Mouse (Mus musculus) heart, embryonic 13.5 days (tissue): ENCODE measurements at regions not wholly inside any gene's neighbourhood (a gene's known extent, or its start where the extent isn't known, plus 50 kb on each side); places are given as distances from the start of the nearest gene placed in this dataset.
A peak's percentile ranks its signal among the peaks of the same experiment; 100 is the strongest.

ENCODE experiments used
- ATAC-seq: fragments of 200-750 bp; cut with Nextera tagmentation; 2 replicates; pipeline ENCODE4 v1.8.0; 2017; ENCODE audit warnings: moderate TSS enrichment; ENCODE audit not compliant: insufficient number of reproducible peaks, low FRiP score, low TSS enrichment; ENCODE audit errors: extremely low read depth
- H3K27ac ChIP-seq: fragments of 300-500 bp; sonication (generic); replicated peaks from 2 replicates; pipeline ENCODE4 v1.5.1; 2015; ENCODE audit warnings: moderate library complexity, mild to moderate bottlenecking, inconsistent platforms
- H3K27me3 ChIP-seq: fragments of 300-500 bp; sonication (generic); replicated peaks from 2 replicates; pipeline ENCODE4 v1.6.1; 2015; ENCODE audit warnings: mild to moderate bottlenecking, inconsistent platforms
- H3K36me3 ChIP-seq: fragments of 300-500 bp; sonication (generic); 2 replicates; pipeline ENCODE4 v1.6.1; 2015; ENCODE audit warnings: mild to moderate bottlenecking, inconsistent platforms
- H3K4me1 ChIP-seq: fragments of 300-500 bp; sonication (generic); 2 replicates; pipeline ENCODE4 v1.6.1; 2015; ENCODE audit warnings: inconsistent platforms
- H3K4me2 ChIP-seq: fragments of 300-500 bp; sonication (generic); 2 replicates; pipeline ENCODE4 v1.6.1; 2015; ENCODE audit warnings: inconsistent platforms, mild to moderate bottlenecking, moderate library complexity
- H3K4me3 ChIP-seq: fragments of 300-500 bp; sonication (generic); 2 replicates; pipeline ENCODE4 v1.5.1; 2015; ENCODE audit warnings: moderate library complexity, mild to moderate bottlenecking, inconsistent platforms
- H3K9ac ChIP-seq: fragments of 300-500 bp; sonication (generic); 2 replicates; pipeline ENCODE4 v1.6.1; 2015; ENCODE audit warnings: inconsistent platforms, mild to moderate bottlenecking, moderate library complexity
- H3K9me3 ChIP-seq: fragments of 300-500 bp; sonication (generic); 2 replicates; pipeline ENCODE4 v1.6.1; 2016; ENCODE audit warnings: inconsistent platforms
- WGBS: fragments of 180-500 bp; shearing (Covaris S2); methylation state at CpG from one replicate; pipeline ENCODE4 v1.1.7; 2015; ENCODE audit warnings: mixed read lengths; 5-methylcytosine and 5-hydroxymethylcytosine counted together

DNA sequence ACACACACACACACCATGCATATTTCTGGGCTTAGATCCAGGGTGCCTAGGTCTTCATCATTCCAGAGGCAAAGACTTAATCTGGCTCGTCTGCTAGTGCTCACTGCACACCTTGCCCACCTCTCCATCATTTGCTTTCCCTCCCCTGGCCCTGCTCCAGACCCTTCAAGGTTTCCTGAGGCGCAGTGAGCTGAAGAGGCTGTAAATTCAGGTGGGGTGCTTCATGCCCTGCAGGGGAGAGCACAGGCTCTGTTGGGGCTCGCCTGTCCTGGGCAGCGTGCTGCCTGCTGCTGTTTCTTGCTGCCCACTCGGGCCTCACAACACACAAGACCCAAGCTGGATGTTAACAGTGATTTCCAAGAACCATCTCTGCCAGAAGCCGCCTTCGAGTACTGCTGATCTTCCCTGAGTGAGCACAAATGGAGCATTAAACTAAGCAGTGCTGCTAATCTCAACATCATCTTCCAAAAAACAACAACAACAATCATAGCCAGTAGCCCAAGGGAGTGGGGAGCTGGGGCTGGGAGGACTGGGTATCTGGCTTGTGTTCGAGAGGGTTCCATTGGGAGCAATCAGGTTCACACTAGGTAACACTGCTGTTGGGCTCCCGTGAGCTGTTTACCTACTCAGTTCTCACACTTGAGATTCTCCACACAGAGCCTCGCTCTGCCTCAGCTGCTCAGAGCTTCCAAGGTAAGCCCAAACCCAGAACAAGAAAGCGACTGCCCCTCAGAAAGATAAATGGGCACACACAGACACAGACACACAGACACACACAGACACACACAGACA is 181.1 kb downstream of the Wdr11 start:
- peaks cover 14% of the 10 kb centered on the region for H3K4me1 ChIP-seq
- no peak overlapping the region for H3K9ac ChIP-seq
- no peak for ATAC-seq
- WGBS = 74% methylated on average over 11 of the region's 11 CpGs
- no peak overlapping the region for H3K27ac ChIP-seq
- no peak overlapping the region for H3K4me3 ChIP-seq
- H3K36me3 ChIP-seq = no peaks in the 10 kb centered on the region
- H3K9me3 ChIP-seq = no peaks in the 10 kb centered on the region
- peaks cover 23% of the 10 kb centered on the region for H3K27me3 ChIP-seq
- H3K4me2 ChIP-seq = no peak overlapping the region

DNA sequence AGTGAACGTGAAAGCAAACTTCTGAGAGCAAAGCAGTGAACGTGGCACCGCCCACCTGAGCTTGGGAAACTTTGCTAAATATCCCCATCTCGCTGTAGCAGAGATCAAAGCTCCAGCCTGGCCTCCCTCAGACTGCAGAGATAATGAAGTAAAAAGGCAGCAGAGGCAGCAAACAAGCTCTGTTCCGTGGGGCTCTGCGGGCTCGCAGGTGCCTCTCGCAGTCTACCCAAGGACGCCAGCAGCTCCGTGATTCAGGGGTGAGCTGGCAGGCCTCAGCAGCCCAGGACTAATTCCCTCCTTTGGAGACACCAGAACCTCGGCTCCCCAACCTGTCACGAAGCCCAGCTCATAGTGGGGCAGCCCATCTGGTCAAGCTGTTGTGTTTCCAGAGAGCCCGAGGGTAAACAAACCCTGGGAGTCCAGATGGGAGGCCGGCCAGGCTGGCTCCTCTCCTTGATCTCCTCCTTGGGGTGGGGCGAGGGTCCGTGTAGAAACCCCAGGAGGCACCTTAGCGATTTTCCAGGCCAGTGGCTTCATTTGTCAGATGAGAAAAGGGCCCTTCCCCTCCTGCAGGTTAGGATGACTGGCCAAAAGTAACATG is 182.7 kb downstream of the Wdr11 start:
- no peaks in the 10 kb centered on the region for H3K36me3 ChIP-seq
- H3K9me3 ChIP-seq = no peaks in the 10 kb centered on the region
- peak overlapping the region; percentile 70 for H3K9ac ChIP-seq
- no peak for ATAC-seq
- WGBS = 5% methylated on average over 17 of the region's 17 CpGs
- peak overlapping the region; percentile 65 for H3K4me2 ChIP-seq
- H3K27me3 ChIP-seq = peaks cover 23% of the 10 kb centered on the region
- H3K4me3 ChIP-seq = peak overlapping the region; percentile 38
- no peak overlapping the region for H3K27ac ChIP-seq
- peaks cover 19% of the 10 kb centered on the region for H3K4me1 ChIP-seq

DNA sequence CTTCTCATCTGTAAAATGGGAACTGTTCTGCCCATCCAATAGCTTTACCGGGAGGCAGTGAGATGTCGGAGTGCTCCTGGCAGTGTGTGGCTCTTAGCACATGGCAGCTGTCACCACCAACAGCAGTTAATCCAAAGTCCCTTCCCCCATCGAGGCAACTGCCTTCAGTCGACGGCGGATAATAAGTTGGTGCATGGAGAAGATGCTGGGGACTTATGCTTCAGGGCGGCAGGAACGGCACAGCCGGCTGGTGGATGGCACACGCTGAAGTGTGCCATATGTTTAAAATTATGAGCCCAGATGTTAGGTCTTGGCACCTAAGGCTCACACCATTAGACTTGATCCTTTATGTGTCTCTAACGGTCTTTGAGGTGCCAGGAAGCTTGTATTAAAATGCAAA is 183.5 kb downstream of the Wdr11 start:
- H3K9me3 ChIP-seq = no peaks in the 10 kb centered on the region
- ATAC-seq = no peak
- 74% methylated on average over 11 of the region's 11 CpGs for WGBS

DNA sequence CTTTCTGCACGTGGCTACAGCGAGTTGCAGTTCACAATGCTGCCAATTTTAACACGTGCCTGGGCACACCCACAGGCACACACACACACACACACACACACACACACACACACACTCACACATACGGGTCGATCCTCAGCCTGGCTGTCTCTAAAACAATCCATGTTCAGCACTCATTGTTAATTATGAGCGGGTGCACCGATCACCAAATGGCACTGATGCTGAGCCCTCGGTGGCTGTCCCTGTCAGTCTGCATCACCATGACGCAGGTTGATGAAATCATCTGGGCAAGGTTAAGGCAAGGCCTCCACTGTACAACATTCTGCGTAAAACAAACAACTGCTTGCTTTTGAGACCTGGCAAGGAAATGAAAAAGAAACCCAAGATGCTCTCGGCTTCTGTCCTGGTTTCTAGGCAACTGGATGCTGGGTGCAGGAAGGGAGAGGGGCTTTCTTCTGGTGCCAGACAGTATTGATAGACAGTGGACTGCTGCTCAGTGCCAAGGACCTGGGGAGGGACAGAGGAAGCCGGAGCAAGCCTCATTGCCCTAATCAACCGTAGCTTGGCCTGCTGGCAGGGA is 187.3 kb downstream of the Wdr11 start:
- H3K4me2 ChIP-seq = no peak overlapping the region
- H3K27me3 ChIP-seq = peaks cover 17% of the 10 kb centered on the region
- H3K9me3 ChIP-seq = no peaks in the 10 kb centered on the region
- no peak for ATAC-seq
- H3K4me3 ChIP-seq = no peak overlapping the region
- H3K27ac ChIP-seq = no peak overlapping the region
- H3K9ac ChIP-seq = no peak overlapping the region
- 65% methylated on average over 13 of the region's 13 CpGs for WGBS
- H3K4me1 ChIP-seq = peaks cover 15% of the 10 kb centered on the region
- H3K36me3 ChIP-seq = no peaks in the 10 kb centered on the region

More for the DNA sequence above, 183.5 kb downstream of the Wdr11 start:
- peaks cover 19% of the 10 kb centered on the region for H3K4me1 ChIP-seq
- no peak overlapping the region for H3K4me2 ChIP-seq
- peaks cover 23% of the 10 kb centered on the region for H3K27me3 ChIP-seq
- H3K36me3 ChIP-seq = no peaks in the 10 kb centered on the region
- no peak overlapping the region for H3K9ac ChIP-seq
- no peak overlapping the region for H3K4me3 ChIP-seq
- H3K27ac ChIP-seq = no peak overlapping the region

DNA sequence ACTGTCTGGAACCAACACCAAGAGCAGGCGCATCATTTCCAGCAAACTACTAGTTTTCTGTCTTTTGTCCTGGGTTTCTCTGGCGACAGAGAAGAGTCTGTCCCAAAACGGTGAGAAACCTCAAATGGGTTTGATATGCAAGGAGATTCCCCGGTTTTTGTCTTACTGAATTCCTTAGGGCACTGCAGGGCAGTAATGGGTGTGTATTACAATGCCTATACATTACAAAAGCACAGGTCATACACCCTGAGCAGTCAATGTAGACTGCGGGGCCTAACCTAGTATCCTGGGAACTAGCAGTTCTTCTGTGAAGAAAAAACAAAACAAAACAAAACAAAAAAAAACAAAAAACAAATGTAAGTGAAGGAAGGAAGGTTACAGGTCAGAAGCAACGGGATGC is 188.3 kb downstream of the Wdr11 start:
- H3K4me2 ChIP-seq = no peak overlapping the region
- H3K9ac ChIP-seq = no peak overlapping the region
- no peak overlapping the region for H3K4me3 ChIP-seq
- no peak overlapping the region for H3K27ac ChIP-seq
- H3K36me3 ChIP-seq = no peaks in the 10 kb centered on the region
- 0 out of 2 replicates have a peak, but pooled peaks cover 6% of the 10 kb centered on the region for H3K4me1 ChIP-seq
- ATAC-seq = no peak
- H3K9me3 ChIP-seq = no peaks in the 10 kb centered on the region
- WGBS = 68% methylated on average over 6 of the region's 6 CpGs
- H3K27me3 ChIP-seq = peaks cover 11% of the 10 kb centered on the region

DNA sequence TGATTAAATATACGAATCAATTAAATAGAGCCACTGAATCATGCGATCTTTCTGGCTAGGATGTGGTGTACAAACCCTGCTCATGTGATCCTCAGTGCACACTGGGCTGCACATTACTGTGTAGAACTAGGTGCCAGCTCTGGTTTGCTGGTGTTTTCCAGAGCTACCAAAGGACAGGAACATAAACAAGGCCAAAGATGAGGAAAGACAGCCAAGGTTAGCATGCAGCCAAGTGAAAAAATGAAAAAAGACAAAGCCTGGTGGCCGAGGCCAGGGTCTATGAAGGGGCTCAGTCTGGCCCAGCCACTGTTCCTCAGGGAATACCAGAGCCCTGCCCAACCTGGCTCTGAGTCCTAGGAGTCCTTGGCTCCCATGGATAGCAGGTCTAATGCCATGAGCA is 190.1 kb downstream of the Wdr11 start:
- H3K9me3 ChIP-seq = no peaks in the 10 kb centered on the region
- peaks cover 4% of the 10 kb centered on the region; the same call in 1 of the 2 replicates for H3K27me3 ChIP-seq
- H3K27ac ChIP-seq = no peak overlapping the region
- H3K4me3 ChIP-seq = no peak overlapping the region
- no peak for ATAC-seq
- no peaks in the 10 kb centered on the region for H3K36me3 ChIP-seq
- 0 out of 2 replicates have a peak, but pooled peaks cover 9% of the 10 kb centered on the region for H3K4me1 ChIP-seq
- H3K9ac ChIP-seq = no peak overlapping the region
- H3K4me2 ChIP-seq = no peak overlapping the region
- 76% methylated on average over 3 of the region's 3 CpGs for WGBS

DNA sequence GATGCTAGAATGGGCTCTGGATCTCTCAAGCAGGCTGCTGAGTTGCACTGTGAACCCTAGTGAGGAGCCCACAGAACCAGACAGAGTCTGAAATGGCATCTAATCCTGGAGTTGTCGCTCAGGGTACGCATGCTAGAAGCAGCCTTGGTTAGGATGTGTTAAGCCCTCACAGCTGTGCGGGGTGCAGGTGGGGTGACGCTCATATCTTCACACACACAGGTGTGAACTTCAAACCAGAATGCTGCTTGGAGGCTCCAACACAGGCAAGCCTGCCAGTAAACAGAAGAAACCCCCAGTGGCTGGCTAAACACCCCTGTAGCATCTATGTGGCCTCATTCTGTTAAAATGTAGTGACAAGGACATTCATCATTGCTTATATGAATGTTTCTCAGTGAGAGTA is 193.3 kb downstream of the Wdr11 start:
- H3K9me3 ChIP-seq = no peaks in the 10 kb centered on the region
- 0 out of 2 replicates have a peak, but pooled peaks cover 6% of the 10 kb centered on the region for H3K4me1 ChIP-seq
- H3K4me2 ChIP-seq = no peak overlapping the region
- no peak for ATAC-seq
- no peak overlapping the region for H3K27ac ChIP-seq
- H3K36me3 ChIP-seq = no peaks in the 10 kb centered on the region
- H3K27me3 ChIP-seq = no peaks in the 10 kb centered on the region
- no peak overlapping the region for H3K4me3 ChIP-seq
- WGBS = 72% methylated on average over 4 of the region's 4 CpGs
- H3K9ac ChIP-seq = no peak overlapping the region

DNA sequence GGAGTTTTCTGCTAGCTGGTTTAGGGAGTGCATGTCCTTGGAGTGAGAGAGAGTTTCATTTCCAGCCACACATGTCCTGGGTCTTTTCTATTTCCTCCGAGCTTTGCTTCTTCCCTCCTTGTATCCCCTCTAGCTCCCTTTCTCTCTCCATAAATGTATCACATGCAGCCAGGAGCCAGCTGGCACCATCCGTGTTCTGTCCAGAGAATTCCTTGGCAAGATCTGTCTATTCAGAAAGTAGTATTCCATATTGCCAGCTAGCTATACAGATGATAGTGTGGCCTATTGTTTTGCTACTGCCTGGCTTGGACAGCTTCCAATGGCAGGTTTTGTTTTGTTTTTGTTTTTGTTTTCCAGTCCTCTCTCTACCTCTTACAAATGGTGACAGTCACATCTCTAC is 195.3 kb downstream of the Wdr11 start:
- no peak for ATAC-seq
- H3K4me3 ChIP-seq = no peak overlapping the region
- H3K27ac ChIP-seq = no peak overlapping the region
- WGBS = 50% methylated on average over 2 of the region's 2 CpGs
- H3K9me3 ChIP-seq = no peaks in the 10 kb centered on the region
- H3K9ac ChIP-seq = no peak overlapping the region
- peaks cover 24% of the 10 kb centered on the region for H3K4me1 ChIP-seq
- no peaks in the 10 kb centered on the region for H3K27me3 ChIP-seq
- H3K4me2 ChIP-seq = no peak overlapping the region
- H3K36me3 ChIP-seq = no peaks in the 10 kb centered on the region

DNA sequence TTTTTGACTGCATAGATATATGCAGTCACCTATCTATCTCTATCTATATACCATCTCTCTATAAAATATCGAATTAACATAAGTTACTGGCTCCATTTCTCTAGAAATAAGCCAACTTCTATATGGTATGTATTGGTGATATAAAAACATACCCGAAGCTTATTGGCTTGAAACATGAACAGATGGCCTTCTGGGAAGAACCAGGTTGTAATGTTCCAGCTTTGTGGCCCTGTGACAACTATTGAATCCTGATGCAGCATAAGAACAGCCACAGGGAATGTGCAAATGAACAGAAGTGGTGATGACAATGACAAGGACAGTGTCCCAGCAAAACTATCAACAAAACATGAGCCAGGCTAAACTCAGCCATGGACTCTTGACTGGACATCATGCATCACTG is 196.1 kb downstream of the Wdr11 start:
- no peak for ATAC-seq
- no peak overlapping the region for H3K27ac ChIP-seq
- H3K27me3 ChIP-seq = no peaks in the 10 kb centered on the region
- 83% methylated on average over 2 of the region's 2 CpGs for WGBS
- no peak overlapping the region for H3K9ac ChIP-seq
- no peaks in the 10 kb centered on the region for H3K9me3 ChIP-seq
- H3K4me1 ChIP-seq = peaks cover 24% of the 10 kb centered on the region
- H3K36me3 ChIP-seq = no peaks in the 10 kb centered on the region
- no peak overlapping the region for H3K4me3 ChIP-seq
- no peak overlapping the region for H3K4me2 ChIP-seq

DNA sequence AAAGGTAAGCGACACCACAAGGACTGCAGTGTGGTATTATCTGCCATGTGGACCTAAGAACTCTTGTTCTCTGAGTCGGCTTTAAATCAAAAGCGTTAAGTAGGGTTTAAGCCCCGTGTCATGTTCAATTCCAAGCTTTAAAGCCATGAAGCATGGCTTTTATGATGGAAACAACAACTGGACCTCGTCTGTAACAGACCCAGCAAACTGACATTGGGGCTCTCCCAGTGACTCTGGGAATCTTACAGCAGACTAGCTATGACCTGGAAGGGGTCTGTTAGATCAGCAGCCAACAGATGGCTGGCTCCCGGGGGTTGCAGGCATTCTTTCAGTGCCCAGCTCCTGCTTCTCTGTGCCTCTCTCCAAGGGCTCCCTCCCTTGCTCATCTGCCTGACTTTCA is 197.8 kb downstream of the Wdr11 start:
- Histone ChIP-seq H3K4me2 (no peak overlapping the region), H3K27me3 (no peaks in the 10 kb centered on the region), H3K27ac (0 out of 2 replicates have a peak overlapping the region, but pooled peaks have one; percentile 64), H3K4me1 (peaks cover 31% of the 10 kb centered on the region), H3K4me3 (no peak overlapping the region), H3K9me3 (no peaks in the 10 kb centered on the region), H3K9ac (no peak overlapping the region), H3K36me3 (no peaks in the 10 kb centered on the region)
- 44% methylated on average over 6 of the region's 6 CpGs for WGBS
- no peak for ATAC-seq

DNA sequence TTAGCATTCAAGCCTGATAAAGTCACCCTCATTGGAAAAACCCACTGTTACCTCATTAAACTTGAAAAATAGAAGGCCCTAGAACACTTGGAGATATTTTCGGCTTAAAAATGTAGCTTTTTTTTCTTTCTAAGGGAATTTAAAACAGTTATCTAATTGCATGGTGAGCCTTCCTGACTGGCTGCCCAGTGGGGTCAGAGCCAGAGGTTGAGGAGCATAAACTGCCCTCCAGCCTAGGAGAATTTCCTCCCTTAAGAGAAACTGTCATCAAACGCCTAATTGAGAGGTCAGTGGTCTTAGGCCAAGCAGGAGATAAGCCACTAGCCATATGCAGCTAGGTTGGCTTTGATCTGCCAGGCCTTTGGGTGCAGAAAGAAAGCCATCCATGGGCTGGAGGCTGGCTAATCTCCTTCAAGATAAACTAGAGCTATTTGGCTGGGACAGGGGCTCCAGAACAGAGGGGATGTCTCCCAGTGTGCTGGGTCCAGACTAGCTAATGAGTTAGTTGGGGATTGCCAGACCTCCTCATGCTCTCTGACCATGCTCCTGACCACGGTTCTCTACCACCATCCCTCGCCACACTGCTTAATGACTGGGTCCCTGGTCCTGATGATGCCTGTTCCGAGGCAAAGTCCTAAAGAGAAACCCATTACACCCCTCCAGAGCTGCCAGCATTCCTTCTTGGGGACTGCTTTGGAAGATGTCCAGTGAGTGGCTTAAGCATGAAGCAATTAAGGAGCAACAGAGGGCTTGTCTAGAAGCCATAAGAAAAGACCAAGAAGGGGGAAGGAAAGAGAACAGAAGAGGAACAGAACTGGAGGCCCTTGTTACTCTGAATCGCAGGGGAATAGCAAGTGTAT is 199.2 kb downstream of the Wdr11 start:
- WGBS = 45% methylated on average over 6 of the region's 6 CpGs
- Histone ChIP-seq H3K9me3 (no peaks in the 10 kb centered on the region), H3K36me3 (no peaks in the 10 kb centered on the region), H3K27me3 (no peaks in the 10 kb centered on the region), H3K9ac (no peak overlapping the region), H3K27ac (peak overlapping the region; percentile 64), H3K4me1 (peaks cover 33% of the 10 kb centered on the region), H3K4me3 (no peak overlapping the region), H3K4me2 (no peak overlapping the region)
- ATAC-seq = no peak
